Mouse (Mus musculus) macrophage (primary cell): ENCODE results near the gene Tspear. TPM values are rescaled to one million over a fixed set of nuclear protein-coding genes. Genes with fewer than 3 reads are reported as not detected.
"Not testable (repeated sequence)": the region's sequence is repeated elsewhere in the genome, so short reads cannot be mapped to it uniquely, and the experiment has no call there.

Experiments
- H3K27ac ChIP-seq: fragments of 350-480 bp; formaldehyde crosslinking; 2 replicates; pipeline ENCODE4 v1.9.0; 2021
- H3K36me3 ChIP-seq: fragments of 350-480 bp; formaldehyde crosslinking; 2 replicates; pipeline ENCODE4 v1.9.0; 2021; ENCODE audit errors: inconsistent target
- H3K4me3 ChIP-seq: fragments of 350-480 bp; formaldehyde crosslinking; 2 replicates; pipeline ENCODE4 v1.9.0; 2021; ENCODE audit errors: inconsistent target
- H3K79me2 ChIP-seq: fragments of 350-480 bp; formaldehyde crosslinking; 2 replicates; pipeline ENCODE4 v1.9.0; 2021; ENCODE audit errors: inconsistent target
- WGBS: methylation state at CpG from one replicate; pipeline ENCODE4 v1.1.7; 2026; ENCODE audit warnings: inconsistent platforms; ENCODE audit not compliant: missing documents; 5-methylcytosine and 5-hydroxymethylcytosine counted together
- polyA plus RNA-seq: library from polyadenylated mRNA; stranded (reverse); fragments of 250-400 nt; gene quantifications from 3 replicates; pipeline ENCODE4 v1.2.4, GENCODE M21; 2018; ENCODE audit warnings: inconsistent platforms

Gene Tspear
- polyA plus RNA-seq, 1 experiment from 2014 or later = not detected

- Histone ChIP-seq H3K36me3 (no peaks in the 10 kb centered on the region), H3K79me2 (no peaks in the 10 kb centered on the region), H3K4me3 (no peak overlapping the region), H3K27ac (no peak overlapping the region)
- 78% methylated on average over 2 of the region's 2 CpGs for WGBS
Measured at GRCm38 (mm10) chr10:77788621-77789020, 102.3 kb downstream of the Tspear start.

- Histone ChIP-seq H3K4me3 (no peak within 1 kb of the TSS), H3K27ac (no peak within 1 kb of the TSS), H3K79me2 (no peaks in the 10 kb centered on the region), H3K36me3 (no peaks in the 10 kb centered on the region)
- WGBS = 78% methylated on average over 2 of the region's 2 CpGs
Measured at GRCm38 (mm10) chr10:77794976-77795375, 108.6 kb downstream of the Tspear start, which contains the start of gene Gm9639. Gm9639 (minus strand) TSS chr10:77795076.

GRCm38 (mm10) chr10:77797677-77798076 is 111.3 kb downstream of the Tspear start:
- no peak overlapping the region for H3K4me3 ChIP-seq
- no peak overlapping the region for H3K27ac ChIP-seq
- no peaks in the 10 kb centered on the region for H3K79me2 ChIP-seq
- 66% methylated on average over 3 of the region's 3 CpGs for WGBS
- H3K36me3 ChIP-seq = no peaks in the 10 kb centered on the region

GRCm38 (mm10) chr10:77798164-77798920 is 112.0 kb downstream of the Tspear start:
- not testable (repeated sequence) for H3K79me2 ChIP-seq, H3K27ac ChIP-seq, H3K36me3 ChIP-seq, H3K4me3 ChIP-seq
- 65% methylated on average over 2 of the region's 3 CpGs for WGBS

- H3K27ac ChIP-seq = no peak within 1 kb of the TSS
- no peaks in the 10 kb centered on the region for H3K79me2 ChIP-seq
- no peak within 1 kb of the TSS for H3K4me3 ChIP-seq
- H3K36me3 ChIP-seq = no peaks in the 10 kb centered on the region
- 61% methylated on average over 8 of the region's 8 CpGs for WGBS
Measured at GRCm38 (mm10) chr10:77798921-77799508, 112.6 kb downstream of the Tspear start, which contains the start of gene Gm19668. Gm19668 (minus strand) TSS chr10:77799133.

- Histone ChIP-seq H3K4me3 (no peak overlapping the region), H3K36me3 (no peaks in the 10 kb centered on the region), H3K79me2 (no peaks in the 10 kb centered on the region), H3K27ac (no peak overlapping the region)
- WGBS = 71% methylated on average over 3 of the region's 3 CpGs
Measured at GRCm38 (mm10) chr10:77804095-77804494, 117.7 kb downstream of the Tspear start.

- 78% methylated on average over 5 of the region's 5 CpGs for WGBS
- Histone ChIP-seq H3K27ac (no peak within 1 kb of the TSS), H3K4me3 (no peak within 1 kb of the TSS), H3K36me3 (no peaks in the 10 kb centered on the region), H3K79me2 (no peaks in the 10 kb centered on the region)
Measured at GRCm38 (mm10) chr10:77811743-77812142, 125.4 kb downstream of the Tspear start, which contains the start of gene Gm9507. Gm9507 (minus strand) TSS chr10:77811843.

GRCm38 (mm10) chr10:77814382-77814781 is 128.0 kb downstream of the Tspear start, which contains the start of gene Gm2696:
Gm2696 (plus strand) TSS chr10:77814682.
- Histone ChIP-seq H3K79me2 (no peaks in the 10 kb centered on the region), H3K27ac (no peak within 1 kb of the TSS), H3K36me3 (no peaks in the 10 kb centered on the region), H3K4me3 (no peak within 1 kb of the TSS)
- 55% methylated on average over 4 of the region's 4 CpGs for WGBS

- Histone ChIP-seq H3K36me3 (no peaks in the 10 kb centered on the region), H3K79me2 (no peaks in the 10 kb centered on the region), H3K4me3 (no peak overlapping the region), H3K27ac (no peak overlapping the region)
- 59% methylated on average over 5 of the region's 5 CpGs for WGBS
Measured at GRCm38 (mm10) chr10:77815514-77815913, 129.1 kb downstream of the Tspear start.

- Histone ChIP-seq H3K36me3 (no peaks in the 10 kb centered on the region), H3K4me3 (no peak overlapping the region), H3K27ac (no peak overlapping the region), H3K79me2 (no peaks in the 10 kb centered on the region)
- WGBS = 90% methylated on average over 4 of the region's 4 CpGs
Measured at GRCm38 (mm10) chr10:77818523-77818922, 132.2 kb downstream of the Tspear start.

- 75% methylated on average over 4 of the region's 4 CpGs for WGBS
- H3K79me2 ChIP-seq = no peaks in the 10 kb centered on the region
Measured at GRCm38 (mm10) chr10:77819203-77819602, 132.8 kb downstream of the Tspear start.

GRCm38 (mm10) chr10:77826951-77827350 is 140.6 kb downstream of the Tspear start, which contains the start of gene Krtap10-4:
Krtap10-4 (minus strand) TSS chr10:77827095.
- H3K27ac ChIP-seq = no peak within 1 kb of the TSS
- no peak within 1 kb of the TSS for H3K4me3 ChIP-seq
- WGBS = 65% methylated on average over 6 of the region's 6 CpGs
- no peaks in the 10 kb centered on the region for H3K79me2 ChIP-seq
- no peaks in the 10 kb centered on the region for H3K36me3 ChIP-seq

More at GRCm38 (mm10) chr10:77819203-77819602, 132.8 kb downstream of the Tspear start:
- H3K4me3 ChIP-seq = no peak overlapping the region
- H3K36me3 ChIP-seq = no peaks in the 10 kb centered on the region
- no peak overlapping the region for H3K27ac ChIP-seq

- 85% methylated on average over 7 of the region's 9 CpGs for WGBS
- Histone ChIP-seq H3K79me2 (no peaks in the 10 kb centered on the region), H3K4me3 (no peak within 1 kb of the TSS)
Measured at GRCm38 (mm10) chr10:77835647-77836046, 149.3 kb downstream of the Tspear start, which contains the start of gene Krtap10-10. Krtap10-10 (plus strand) TSS chr10:77835947.

GRCm38 (mm10) chr10:77839006-77839405 is 152.6 kb downstream of the Tspear start:
- Histone ChIP-seq H3K79me2 (no peaks in the 10 kb centered on the region), H3K4me3 (no peak overlapping the region), H3K27ac (no peak overlapping the region), H3K36me3 (no peaks in the 10 kb centered on the region)
- WGBS = 75% methylated on average over 6 of the region's 6 CpGs

More at GRCm38 (mm10) chr10:77835647-77836046, 149.3 kb downstream of the Tspear start, which contains the start of gene Krtap10-10:
- H3K36me3 ChIP-seq = no peaks in the 10 kb centered on the region
- H3K27ac ChIP-seq = no peak within 1 kb of the TSS

- H3K36me3 ChIP-seq = no peaks in the 10 kb centered on the region
- no peak within 1 kb of the TSS for H3K27ac ChIP-seq
- 97% methylated on average over 3 of the region's 3 CpGs for WGBS
- no peak within 1 kb of the TSS for H3K4me3 ChIP-seq
- no peaks in the 10 kb centered on the region for H3K79me2 ChIP-seq
Measured at GRCm38 (mm10) chr10:77846503-77846902, 160.1 kb downstream of the Tspear start, which contains the start of gene Gm36176. Gm36176 (plus strand) TSS chr10:77846803.
